Mouse (Mus musculus): Measurements from ENCODE around the gene Baiap3.
"Not testable (repeated sequence)": the region's sequence is repeated elsewhere in the genome, so short reads cannot be mapped to it uniquely, and the experiment has no call there.

Baiap3 gene

DNA sequence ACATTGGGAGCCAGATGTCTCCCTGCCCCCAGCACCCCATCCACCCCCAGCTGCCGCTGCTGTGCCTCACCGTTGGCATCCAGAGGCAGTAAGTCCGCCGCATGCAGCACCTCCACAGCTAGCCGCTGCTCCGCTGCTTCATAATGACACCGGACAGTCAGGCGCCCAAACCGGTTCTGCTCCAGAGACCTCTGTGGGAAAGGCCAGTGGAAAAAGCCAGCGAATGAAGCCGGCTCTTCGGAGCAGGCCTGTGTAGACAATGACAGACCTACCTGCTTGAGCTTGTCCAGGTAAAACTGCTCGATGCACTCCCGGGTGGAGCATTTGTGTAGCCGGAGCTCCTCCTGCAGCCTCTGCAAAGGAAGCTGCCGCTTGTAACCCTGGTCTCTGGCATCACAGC is 11.9 kb downstream of the Baiap3 start:
- no peak for DNase-seq

GRCm38 (mm10) chr17:25243131-25243780 is 12.9 kb downstream of the Baiap3 start:
- peak in 1 of 2 experiments; percentile 23 for DNase-seq

GRCm38 (mm10) chr17:25239695-25240636 is 16.2 kb downstream of the Baiap3 start, which contains the start of the genes Gnptg and Tsr3:
Gene Gnptg, minus strand, starts transcription at chr17:25240124.
Gene Tsr3, plus strand, starts transcription at chr17:25240170.
- DNase-seq, result peak; percentile 89 to 90

- no peak for DNase-seq
Measured at GRCm38 (mm10) chr17:25235635-25236034, 20.5 kb downstream of the Baiap3 start.

DNA sequence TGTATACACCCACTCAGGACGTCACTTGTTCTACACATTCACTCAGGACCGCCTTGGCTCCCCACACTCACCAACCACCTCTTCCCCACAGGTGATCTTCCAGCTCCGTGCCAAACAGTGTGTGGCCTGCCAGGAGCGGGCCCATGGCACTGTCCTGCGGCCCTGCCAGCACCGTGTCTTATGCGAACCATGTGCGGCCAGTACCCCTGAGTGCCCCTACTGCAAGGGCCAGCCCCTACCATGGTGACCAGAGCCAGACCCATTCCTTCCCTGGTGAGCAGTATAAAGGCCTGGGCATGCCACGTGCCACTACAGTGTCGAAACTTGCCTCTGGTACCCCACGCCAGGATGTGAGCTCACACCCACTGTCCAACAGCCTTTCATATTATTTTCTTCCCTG is 24.5 kb downstream of the Baiap3 start:
- not testable (repeated sequence) for DNase-seq

DNA sequence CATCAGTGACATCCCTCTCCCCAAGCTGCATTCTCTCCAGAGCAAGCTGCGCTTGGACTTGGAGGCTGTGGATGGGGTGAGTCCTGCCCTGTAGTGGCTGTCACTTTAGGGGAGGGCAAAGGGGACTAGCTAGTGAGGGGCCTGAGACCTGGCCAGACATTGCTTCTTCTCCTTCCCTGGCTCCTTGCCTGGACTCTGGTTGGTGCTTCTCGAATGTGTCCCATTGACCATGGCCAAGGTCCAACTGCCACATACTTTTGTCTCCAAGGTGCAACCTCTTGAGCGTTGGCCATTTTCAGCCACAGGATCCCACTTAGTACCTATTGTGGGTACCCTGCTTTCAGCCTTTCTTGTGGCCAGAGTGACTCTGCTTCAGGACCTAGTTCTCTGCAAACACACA is 25.5 kb downstream of the Baiap3 start:
- DNase-seq, result peak in 1 of 2 experiments; percentile 63

GRCm38 (mm10) chr17:25230014-25230655 is 26.0 kb downstream of the Baiap3 start:
- not testable (repeated sequence) for DNase-seq

GRCm38 (mm10) chr17:25227991-25228390 is 28.2 kb downstream of the Baiap3 start:
- DNase-seq, result no peak

DNA sequence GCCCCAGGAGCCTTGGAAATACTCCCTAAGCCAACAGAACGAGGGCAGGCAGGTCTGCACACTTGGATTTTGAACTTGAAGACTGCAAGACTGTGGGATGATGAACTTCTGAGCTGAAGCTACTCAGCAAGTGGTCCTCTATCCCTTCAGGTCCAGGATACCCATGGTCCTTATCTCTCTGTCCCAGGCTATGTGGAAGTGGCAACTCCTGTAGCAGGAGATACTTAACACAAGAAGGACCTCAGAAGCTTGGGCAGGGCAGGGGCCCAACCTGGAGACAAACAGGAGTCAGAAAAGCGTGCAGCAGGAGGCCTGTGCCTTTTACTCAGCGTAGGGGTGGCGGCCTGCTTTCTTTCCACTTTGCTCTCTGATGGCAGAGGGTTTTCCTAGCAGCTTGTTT is 30.5 kb downstream of the Baiap3 start:
- no peak for DNase-seq

DNA sequence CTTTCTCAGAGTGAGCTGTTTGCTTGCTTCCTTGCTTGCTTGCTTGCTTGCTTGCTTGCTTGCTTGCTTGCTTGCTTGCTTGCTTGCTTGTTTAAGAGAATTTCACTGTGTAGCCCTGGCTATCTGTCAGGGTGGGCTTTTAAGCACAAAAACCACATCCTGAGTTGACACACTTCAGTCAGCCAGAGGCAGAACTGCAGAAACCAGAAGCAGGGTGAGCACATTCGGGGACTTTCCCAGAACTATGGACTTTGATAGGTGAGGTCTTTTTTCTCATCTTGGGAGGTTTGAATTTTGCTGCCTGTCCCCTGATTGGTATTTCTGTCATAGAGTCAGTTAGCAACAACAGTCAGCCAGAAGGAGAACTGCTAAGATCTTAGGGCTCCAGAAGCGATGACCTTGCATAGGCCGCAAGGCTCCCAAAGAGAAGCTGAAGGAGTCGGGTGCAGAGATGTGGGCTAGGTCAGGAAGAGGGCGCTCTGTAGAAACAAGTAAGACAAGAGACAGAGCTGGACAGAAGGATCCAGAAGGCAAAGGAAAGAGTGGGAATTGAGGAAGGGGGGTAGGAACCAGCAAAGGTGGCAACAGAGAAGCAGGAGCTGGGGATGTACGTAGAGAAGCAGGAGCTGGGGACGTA is 31.5 kb downstream of the Baiap3 start:
- DNase-seq, result no peak

GRCm38 (mm10) chr17:25222951-25223601 is 33.1 kb downstream of the Baiap3 start:
- no peak for DNase-seq

- peak; percentile 57 to 58 for DNase-seq
Measured at GRCm38 (mm10) chr17:25222504-25222940, 33.6 kb downstream of the Baiap3 start.

DNA sequence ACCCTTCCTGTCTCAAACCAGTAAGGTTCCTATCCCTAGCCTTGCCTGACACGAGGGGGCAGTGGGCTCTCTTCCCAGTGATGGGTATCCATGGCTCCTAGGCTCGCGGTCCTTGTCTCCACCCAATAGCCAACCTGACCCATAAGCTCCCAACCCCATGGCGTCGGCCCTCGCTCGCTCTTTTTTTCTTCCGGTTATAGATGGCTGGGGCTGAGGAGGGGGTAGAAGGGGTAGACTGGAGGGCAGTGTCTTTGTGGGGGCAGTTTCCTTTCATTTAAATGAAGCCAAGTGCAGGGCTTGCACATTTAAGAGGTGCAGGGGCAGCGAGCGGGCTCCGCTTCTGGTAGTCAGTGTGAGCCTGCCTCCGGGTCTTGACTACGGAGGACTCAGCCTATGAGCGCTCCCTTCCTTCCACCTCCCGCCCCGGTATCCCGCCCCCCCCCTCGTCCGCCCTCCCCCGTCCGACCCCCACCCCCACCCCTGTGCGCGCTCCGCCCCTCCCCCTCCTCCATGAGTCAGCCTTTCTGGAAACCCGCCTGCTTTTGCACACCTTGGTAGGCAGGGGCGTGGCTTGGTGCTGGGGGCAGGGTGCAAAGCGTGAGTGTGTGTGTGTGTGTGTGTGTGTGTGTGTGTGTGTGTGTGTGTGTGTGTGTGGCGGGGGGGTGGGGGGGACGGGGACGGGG is 34.2 kb downstream of the Baiap3 start:
- peak; percentile 81 to 92 for DNase-seq

DNA sequence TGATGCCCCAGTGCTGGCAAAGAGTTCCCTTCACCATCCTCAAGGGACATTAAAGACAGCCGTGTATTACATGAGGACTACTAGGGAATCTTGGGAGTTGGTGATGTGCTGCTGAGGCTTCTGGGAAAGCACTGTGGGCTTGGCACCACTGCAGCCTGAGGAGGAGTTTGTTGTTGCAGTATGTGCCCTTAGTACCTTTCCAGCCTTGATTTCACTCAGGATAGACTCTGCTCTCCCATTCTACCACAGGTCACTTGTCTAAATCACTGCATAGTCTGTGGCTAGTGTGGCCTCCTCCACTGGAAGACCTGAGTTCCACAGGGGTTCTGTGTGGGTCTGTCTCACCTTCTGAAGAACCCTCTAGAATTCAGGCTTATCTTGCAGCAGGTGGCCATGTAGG is 35.4 kb downstream of the Baiap3 start:
- DNase-seq, result no peak

DNA sequence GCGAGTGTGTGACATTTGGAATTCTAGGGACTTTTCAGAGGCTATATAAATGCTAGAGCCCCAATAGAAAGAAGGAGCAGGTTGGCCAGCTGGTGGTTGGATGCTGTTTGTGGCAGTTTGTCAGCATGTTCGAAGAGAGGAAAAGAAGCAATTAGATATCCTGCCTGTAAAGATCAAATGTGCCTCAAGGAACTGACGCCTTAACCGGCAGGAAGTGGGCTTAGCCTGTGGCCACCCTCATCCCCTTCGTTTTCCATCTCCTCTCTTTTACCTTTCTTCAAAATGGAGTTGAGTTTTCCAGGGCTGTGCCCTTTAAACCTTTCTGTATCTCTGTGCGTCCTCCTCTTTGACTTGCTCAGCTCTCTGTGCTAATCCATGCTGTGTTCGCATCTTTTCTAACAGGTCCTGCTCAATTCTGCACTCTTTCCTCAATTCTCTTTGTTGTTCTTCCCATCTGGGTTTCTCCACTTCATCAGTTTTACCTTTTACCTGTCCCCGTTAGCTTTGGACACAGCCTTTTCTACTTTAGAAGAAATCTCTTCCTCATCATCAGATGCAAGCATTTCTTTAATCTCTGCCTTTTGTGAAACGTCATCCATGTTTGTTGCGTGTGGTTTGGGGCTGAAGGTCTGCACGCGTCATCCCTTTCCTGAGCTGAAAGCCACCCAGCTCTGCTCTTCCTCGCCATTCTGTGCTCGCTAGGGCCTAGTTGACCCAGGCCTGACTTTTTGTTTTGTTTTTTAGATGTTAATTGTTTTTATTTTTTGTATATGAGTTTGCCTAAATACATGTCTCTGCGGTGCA is 36.5 kb downstream of the Baiap3 start:
- no peak for DNase-seq

DNA sequence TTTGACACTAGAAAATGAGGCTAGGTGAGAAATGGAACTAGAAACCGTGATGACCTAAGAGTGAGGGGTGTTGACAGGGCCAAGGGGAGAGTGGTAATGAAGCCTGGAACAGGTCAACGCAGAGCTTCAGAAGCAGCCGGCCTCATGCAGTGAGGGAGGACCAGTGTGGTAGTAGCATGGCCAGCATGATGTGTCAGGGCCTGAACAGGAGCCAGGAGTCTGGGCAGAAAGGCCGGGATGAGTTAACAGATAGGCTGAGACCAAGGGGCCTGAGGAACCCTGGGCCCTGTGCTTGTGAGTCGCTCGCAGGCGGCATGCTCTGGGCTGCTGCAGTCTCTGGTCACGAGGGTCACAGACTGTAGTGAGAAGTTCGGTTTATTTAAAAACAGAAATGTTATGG is 37.2 kb downstream of the Baiap3 start:
- DNase-seq, result no peak

DNA sequence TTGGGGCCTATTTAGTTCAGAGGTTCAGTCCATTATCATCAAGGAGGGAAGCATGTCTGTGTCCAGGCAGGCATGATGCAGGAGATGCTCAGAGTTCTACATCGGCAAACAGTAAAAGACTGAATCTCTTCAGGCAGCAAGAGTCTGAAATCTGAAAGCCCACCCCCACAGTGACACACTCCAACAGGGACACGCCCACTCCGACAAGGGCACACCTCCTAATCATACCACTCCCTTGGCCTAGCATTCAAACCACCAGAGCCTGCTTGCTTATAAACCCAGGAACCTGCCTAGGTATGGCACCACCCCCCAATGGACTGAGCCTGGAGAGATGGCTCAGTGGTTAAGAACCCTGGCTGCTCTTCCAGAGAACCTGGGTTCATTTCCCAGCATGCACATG is 40.7 kb downstream of the Baiap3 start:
- no peak for DNase-seq

GRCm38 (mm10) chr17:25211705-25212104 is 44.5 kb downstream of the Baiap3 start:
- DNase-seq, result no peak

GRCm38 (mm10) chr17:25210680-25211466 is 45.3 kb downstream of the Baiap3 start:
- peak; percentile 76 to 82 for DNase-seq

GRCm38 (mm10) chr17:25210006-25210405 is 46.2 kb downstream of the Baiap3 start:
- DNase-seq, result no peak
